Mouse (Mus musculus): ENCODE data around the gene Tppp2. TPM values are rescaled to one million over a fixed set of nuclear protein-coding genes. Genes with fewer than 3 reads are reported as not detected.
"Not testable (repeated sequence)": the region's sequence is repeated elsewhere in the genome, so short reads cannot be mapped to it uniquely, and the experiment has no call there.

Tppp2 gene
- total RNA-seq, 4 experiments from 2014 or later, result not detected

GRCm38 (mm10) chr14:51911301-51911700, 6.9 kb upstream of the Tppp2 start:
- DNase-seq (ENCODE audit: low spot score in 2 of 2), result no peak

GRCm38 (mm10) chr14:51912391-51913061, 5.7 kb upstream of the Tppp2 start:
- no peak for DNase-seq (ENCODE audit: low spot score in 2 of 2)

GRCm38 (mm10) chr14:51913062-51913959, 4.9 kb upstream of the Tppp2 start:
- DNase-seq (ENCODE audit: low spot score in 2 of 2), result peak; percentile 55 to 75

- peak; percentile 78 to 86 for DNase-seq (ENCODE audit: low spot score in 2 of 2)
Measured at GRCm38 (mm10) chr14:51913960-51914762, 4.1 kb upstream of the Tppp2 start, which contains the start of gene Ndrg2. TSS of gene Ndrg2 (minus strand) at chr14:51914158.

GRCm38 (mm10) chr14:51915030-51915429, 3.2 kb upstream of the Tppp2 start:
- no peak for DNase-seq (ENCODE audit: low spot score in 2 of 2)

GRCm38 (mm10) chr14:51916539-51916938, 1.7 kb upstream of the Tppp2 start:
- DNase-seq (ENCODE audit: low spot score in 2 of 2), result no peak

- no peak for DNase-seq (ENCODE audit: low spot score in 2 of 2)
Measured at GRCm38 (mm10) chr14:51918966-51919365, 741 bp downstream of the Tppp2 start.

GRCm38 (mm10) chr14:51921759-51922570, 3.7 kb downstream of the Tppp2 start:
- peak; percentile 60 to 75 for DNase-seq (ENCODE audit: low spot score in 2 of 2)

- DNase-seq (ENCODE audit: low spot score in 2 of 2), result no peak
Measured at GRCm38 (mm10) chr14:51922571-51922865, 4.3 kb downstream of the Tppp2 start, which contains the start of gene Rnase13. TSS of gene Rnase13 (minus strand) at chr14:51922773.

- no peak for DNase-seq (ENCODE audit: low spot score in 2 of 2)
Measured at GRCm38 (mm10) chr14:51922910-51923309, 4.7 kb downstream of the Tppp2 start.

GRCm38 (mm10) chr14:51923492-51923891, 5.3 kb downstream of the Tppp2 start:
- no peak for DNase-seq (ENCODE audit: low spot score in 2 of 2)

- not testable (repeated sequence) for DNase-seq (ENCODE audit: low spot score in 2 of 2)
Measured at GRCm38 (mm10) chr14:51926930-51927329, 8.7 kb downstream of the Tppp2 start.

- DNase-seq (ENCODE audit: low spot score in 2 of 2), result peak; percentile 69 to 71
Measured at GRCm38 (mm10) chr14:51929309-51929943, 11.2 kb downstream of the Tppp2 start.

- DNase-seq (ENCODE audit: low spot score in 2 of 2), result no peak
Measured at GRCm38 (mm10) chr14:51929968-51930367, 11.7 kb downstream of the Tppp2 start.

GRCm38 (mm10) chr14:51930824-51931223, 12.6 kb downstream of the Tppp2 start:
- DNase-seq (ENCODE audit: low spot score in 2 of 2), result peak; percentile 63 to 71

- DNase-seq (ENCODE audit: low spot score in 2 of 2), result no peak
Measured at GRCm38 (mm10) chr14:51932092-51933020, 14.1 kb downstream of the Tppp2 start.

- no peak for DNase-seq (ENCODE audit: low spot score in 2 of 2)
Measured at GRCm38 (mm10) chr14:51939005-51939404, 20.8 kb downstream of the Tppp2 start.

GRCm38 (mm10) chr14:51940944-51941560, 22.8 kb downstream of the Tppp2 start:
- DNase-seq (ENCODE audit: low spot score in 2 of 2), result no peak

- no peak for DNase-seq (ENCODE audit: low spot score in 2 of 2)
Measured at GRCm38 (mm10) chr14:51941577-51941976, 23.4 kb downstream of the Tppp2 start.
